Mouse (Mus musculus) MEL (cell line): Measurements from ENCODE around the gene 4930519G04Rik. TPM values are rescaled to one million over a fixed set of nuclear protein-coding genes. Genes with fewer than 3 reads are reported as not detected.
A peak's percentile ranks its signal among the peaks of the same experiment; 100 is the strongest.

ENCODE experiments used
- DNase-seq: peaks from one replicate; pipeline ENCODE4 v3.0.0; 2011; ENCODE audit warnings: low read depth, low spot score
- H3K27ac ChIP-seq: 2 replicates; pipeline ENCODE4 v1.5.1; 2012; ENCODE audit warnings: low read depth, mild to moderate bottlenecking, control low read depth, low read length, moderate library complexity; ENCODE audit not compliant: control insufficient read depth
- H3K27me3 ChIP-seq, 2 experiments: fragments of 150-350 bp in 1 of 2; sonication (generic) in 1 of 2; 2 replicates each; pipeline ENCODE4 v1.6.1; 2012; ENCODE audit warnings: low read length in 2 of 2, mild to moderate bottlenecking in 2 of 2, improper control_type of control experiment in 1 of 2, moderate library complexity in 1 of 2; ENCODE audit not compliant: insufficient read depth in 2 of 2, control insufficient read depth in 1 of 2
- H3K36me3 ChIP-seq, 2 experiments: 2 replicates each; pipeline ENCODE4 v1.6.1; 2012 to 2014; ENCODE audit warnings: low read length in 2 of 2, improper control_type of control experiment in 1 of 2, inconsistent platforms in 1 of 2, mild to moderate bottlenecking in 1 of 2; ENCODE audit not compliant: insufficient read depth in 2 of 2, control insufficient read depth in 1 of 2
- H3K4me1 ChIP-seq, 2 experiments: fragments of 150-350 bp in 1 of 2; sonication (generic) in 1 of 2; 2 replicates each; pipeline ENCODE4 v1.6.1; 2012; ENCODE audit warnings: low read length in 2 of 2, improper control_type of control experiment in 1 of 2, mild to moderate bottlenecking in 1 of 2; ENCODE audit not compliant: insufficient read depth in 2 of 2, control insufficient read depth in 1 of 2
- H3K4me3 ChIP-seq, 2 experiments: fragments of 150-350 bp in 1 of 2; sonication (generic) in 1 of 2; 2 replicates each; pipeline ENCODE4 v1.5.1; 2012; ENCODE audit warnings: low read depth in 2 of 2, low read length in 2 of 2, mild to moderate bottlenecking in 2 of 2, moderate library complexity in 2 of 2, control low read depth in 1 of 2, improper control_type of control experiment in 1 of 2; ENCODE audit not compliant: control insufficient read depth in 1 of 2, insufficient read depth in 1 of 2
- H3K79me2 ChIP-seq: 2 replicates; pipeline ENCODE4 v1.6.1; 2012; ENCODE audit warnings: mild to moderate bottlenecking, low read length, moderate library complexity; ENCODE audit not compliant: control insufficient read depth, poor library complexity, insufficient read depth
- H3K9ac ChIP-seq: 2 replicates; pipeline ENCODE4 v1.6.1; 2012; ENCODE audit warnings: low read depth, mild to moderate bottlenecking, control low read depth, low read length, moderate library complexity; ENCODE audit not compliant: control insufficient read depth, poor library complexity, severe bottlenecking
- H3K9me3 ChIP-seq: fragments of 150-350 bp; sonication (generic); replicated peaks from 2 replicates; pipeline ENCODE4 v1.6.1; 2012; ENCODE audit warnings: mild to moderate bottlenecking, low read length, improper control_type of control experiment, moderate library complexity; ENCODE audit not compliant: insufficient read depth
- BHLHE40 ChIP-seq: IDR thresholded peaks from 2 replicates; pipeline ENCODE4 v1.6.1; 2012; ENCODE audit warnings: low read depth, mild to moderate bottlenecking, inconsistent platforms, low read length, improper control_type of control experiment, borderline replicate concordance
- CHD1 ChIP-seq: IDR thresholded peaks from 2 replicates; pipeline ENCODE4 v1.6.1; 2012; ENCODE audit warnings: low read depth, mild to moderate bottlenecking, inconsistent platforms, low read length, improper control_type of control experiment
- CHD2 ChIP-seq: IDR thresholded peaks from 2 replicates; pipeline ENCODE4 v1.6.1; 2011; ENCODE audit warnings: low read length, improper control_type of control experiment
- CTCF ChIP-seq, 3 experiments: IDR thresholded peaks in 2 of 3; conservative IDR thresholded peaks in 1 of 3; 2 replicates each; pipeline ENCODE4 v1.5.1; 2011 to 2012; ENCODE audit warnings: low read length in 3 of 3, low read depth in 2 of 3, mild to moderate bottlenecking in 2 of 3, improper control_type of control experiment in 1 of 3, inconsistent platforms in 1 of 3, mixed read lengths in 1 of 3, moderate library complexity in 1 of 3; ENCODE audit not compliant: control insufficient read depth in 1 of 3, insufficient read depth in 1 of 3, poor library complexity in 1 of 3, severe bottlenecking in 1 of 3
- E2F4 ChIP-seq: IDR thresholded peaks from 2 replicates; pipeline ENCODE4 v1.6.1; 2011; ENCODE audit warnings: low read depth, low read length, improper control_type of control experiment, borderline replicate concordance
- ELF1 ChIP-seq: IDR thresholded peaks from 2 replicates; pipeline ENCODE4 v1.6.1; 2014; ENCODE audit warnings: low read depth, mild to moderate bottlenecking, inconsistent platforms, low read length, improper control_type of control experiment, moderate library complexity
- EP300 ChIP-seq, 2 experiments: IDR thresholded peaks; 2 replicates each; pipeline ENCODE4 v1.6.1; 2011; ENCODE audit warnings: improper control_type of control experiment in 2 of 2, low read length in 2 of 2, low read depth in 1 of 2, mild to moderate bottlenecking in 1 of 2
- GABPA ChIP-seq: IDR thresholded peaks from 2 replicates; pipeline ENCODE4 v1.6.1; 2012; ENCODE audit warnings: low read depth, mild to moderate bottlenecking, inconsistent platforms, low read length, improper control_type of control experiment, moderate library complexity
- GATA1 ChIP-seq: IDR thresholded peaks from 2 replicates; pipeline ENCODE4 v1.6.1; 2011; ENCODE audit warnings: low read depth, low read length, improper control_type of control experiment
- HCFC1 ChIP-seq: IDR thresholded peaks from 2 replicates; pipeline ENCODE4 v1.6.1; 2012; ENCODE audit warnings: low read depth, mild to moderate bottlenecking, inconsistent platforms, low read length, improper control_type of control experiment, moderate library complexity
- JUND ChIP-seq: IDR thresholded peaks from 2 replicates; pipeline ENCODE4 v1.6.1; 2011; ENCODE audit warnings: low read depth, mild to moderate bottlenecking, improper control_type of control experiment, low read length
- KAT2A ChIP-seq: conservative IDR thresholded peaks from 2 replicates; pipeline ENCODE4 v1.6.1; 2012; ENCODE audit warnings: low read depth, low read length, improper control_type of control experiment, inconsistent platforms
- MAFK ChIP-seq: IDR thresholded peaks from 2 replicates; pipeline ENCODE4 v1.6.1; 2011; ENCODE audit warnings: low read depth, mild to moderate bottlenecking, low read length, improper control_type of control experiment, borderline replicate concordance
- MAX ChIP-seq: IDR thresholded peaks from 2 replicates; pipeline ENCODE4 v1.6.1; 2011; ENCODE audit warnings: low read length, improper control_type of control experiment
- MAZ ChIP-seq: IDR thresholded peaks from 2 replicates; pipeline ENCODE4 v1.6.1; 2012; ENCODE audit warnings: low read depth, mild to moderate bottlenecking, inconsistent platforms, low read length, improper control_type of control experiment
- MEF2A ChIP-seq: IDR thresholded peaks from 2 replicates; pipeline ENCODE4 v1.6.1; 2014; ENCODE audit warnings: low read depth, mild to moderate bottlenecking, inconsistent platforms, low read length, improper control_type of control experiment; ENCODE audit not compliant: poor library complexity, insufficient replicate concordance, severe bottlenecking; ENCODE audit errors: extremely low read depth
- MYB ChIP-seq: IDR thresholded peaks from 2 replicates; pipeline ENCODE4 v1.6.1; 2011; ENCODE audit warnings: mild to moderate bottlenecking, low read depth, low read length, improper control_type of control experiment
- MYC ChIP-seq: IDR thresholded peaks from 2 replicates; pipeline ENCODE4 v1.6.1; 2011; ENCODE audit warnings: low read depth, mild to moderate bottlenecking, low read length, improper control_type of control experiment, moderate library complexity
- NELFE ChIP-seq: IDR thresholded peaks from 2 replicates; pipeline ENCODE4 v1.6.1; 2011; ENCODE audit warnings: low read depth, low read length, improper control_type of control experiment
- POLR2A ChIP-seq, 2 experiments: IDR thresholded peaks; 2 replicates each; pipeline ENCODE4 v1.6.1; 2011 to 2012; ENCODE audit warnings: low read length in 2 of 2, mild to moderate bottlenecking in 2 of 2, control low read depth in 1 of 2, improper control_type of control experiment in 1 of 2, low read depth in 1 of 2, moderate library complexity in 1 of 2; ENCODE audit not compliant: control insufficient read depth in 1 of 2, insufficient read depth in 1 of 2, poor library complexity in 1 of 2
- POLR2AphosphoS2 ChIP-seq: IDR thresholded peaks from 2 replicates; pipeline ENCODE4 v1.6.1; 2011; ENCODE audit warnings: low read length, improper control_type of control experiment
- POLR2AphosphoS5 ChIP-seq: IDR thresholded peaks from 2 replicates; pipeline ENCODE4 v1.6.1; 2012; ENCODE audit warnings: low read depth, borderline replicate concordance, mild to moderate bottlenecking, inconsistent platforms, low read length, moderate library complexity, mixed read lengths
- RCOR1 ChIP-seq: IDR thresholded peaks from 2 replicates; pipeline ENCODE4 v1.6.1; 2012; ENCODE audit warnings: low read depth, mild to moderate bottlenecking, inconsistent platforms, low read length, improper control_type of control experiment
- SIN3A ChIP-seq: IDR thresholded peaks from 2 replicates; pipeline ENCODE4 v1.6.1; 2012; ENCODE audit warnings: low read length, improper control_type of control experiment, inconsistent platforms
- SMC3 ChIP-seq: IDR thresholded peaks from 2 replicates; pipeline ENCODE4 v1.6.1; 2011; ENCODE audit warnings: low read depth, low read length, improper control_type of control experiment
- TAL1 ChIP-seq: IDR thresholded peaks from 2 replicates; pipeline ENCODE4 v1.6.1; 2012; ENCODE audit warnings: mild to moderate bottlenecking, inconsistent platforms, low read length, moderate library complexity, mixed read lengths
- TBP ChIP-seq: IDR thresholded peaks from 2 replicates; pipeline ENCODE4 v1.8.0; 2011; ENCODE audit warnings: low read depth, low read length, improper control_type of control experiment
- TCF12 ChIP-seq: IDR thresholded peaks from 2 replicates; pipeline ENCODE4 v1.6.1; 2014; ENCODE audit warnings: low read depth, mild to moderate bottlenecking, inconsistent platforms, low read length, improper control_type of control experiment, moderate library complexity
- UBTF ChIP-seq: IDR thresholded peaks from 2 replicates; pipeline ENCODE4 v1.6.1; 2012; ENCODE audit warnings: low read depth, mild to moderate bottlenecking, inconsistent platforms, low read length, improper control_type of control experiment, moderate library complexity, borderline replicate concordance; ENCODE audit not compliant: insufficient read depth
- USF1 ChIP-seq: IDR thresholded peaks from 2 replicates; pipeline ENCODE4 v1.6.1; 2014; ENCODE audit warnings: low read depth, mild to moderate bottlenecking, inconsistent platforms, low read length, improper control_type of control experiment, moderate library complexity
- USF2 ChIP-seq, 2 experiments: IDR thresholded peaks; 2 replicates each; pipeline ENCODE4 v1.6.1; 2011 to 2012; ENCODE audit warnings: improper control_type of control experiment in 2 of 2, low read length in 2 of 2, borderline replicate concordance in 1 of 2, inconsistent platforms in 1 of 2, low read depth in 1 of 2, mild to moderate bottlenecking in 1 of 2; ENCODE audit not compliant: insufficient read depth in 1 of 2
- ZC3H11A ChIP-seq: IDR thresholded peaks from 2 replicates; pipeline ENCODE4 v1.6.1; 2012; ENCODE audit warnings: low read depth, mild to moderate bottlenecking, inconsistent platforms, low read length, improper control_type of control experiment
- ZKSCAN1 ChIP-seq: IDR thresholded peaks from 2 replicates; pipeline ENCODE4 v1.6.1; 2012; ENCODE audit warnings: low read depth, mild to moderate bottlenecking, inconsistent platforms, low read length, improper control_type of control experiment, moderate library complexity
- ZMIZ1 ChIP-seq: IDR thresholded peaks from 2 replicates; pipeline ENCODE4 v1.6.1; 2012; ENCODE audit warnings: low read depth, mild to moderate bottlenecking, inconsistent platforms, low read length, improper control_type of control experiment, moderate library complexity
- ZNF384 ChIP-seq: IDR thresholded peaks from 2 replicates; pipeline ENCODE4 v1.6.1; 2012; ENCODE audit warnings: low read depth, mild to moderate bottlenecking, inconsistent platforms, low read length, improper control_type of control experiment
- polyA plus RNA-seq, 2 experiments: library from polyadenylated mRNA; stranded (reverse) in 1 of 2; unstranded in 1 of 2; fragments of >175 nt in 1 of 2; fragments of >200 nt in 1 of 2; gene quantifications; 2 replicates each; pipeline versions ENCODE4 v1.2.1 to v1.2.4; 2012; ENCODE audit warnings: low replicate concordance in 2 of 2, low read depth in 1 of 2; ENCODE audit not compliant: insufficient read length in 2 of 2, insufficient read depth in 1 of 2, missing spikeins in 1 of 2
- total RNA-seq: library from RNA; depleted of rRNA; stranded (reverse); fragments of 300-350 nt; gene quantifications from 2 replicates; pipeline ENCODE4 v1.2.3, GENCODE M21; 2012

The 4930519G04Rik gene
- total and polyA plus RNA-seq, 3 experiments, result not detected

DNA sequence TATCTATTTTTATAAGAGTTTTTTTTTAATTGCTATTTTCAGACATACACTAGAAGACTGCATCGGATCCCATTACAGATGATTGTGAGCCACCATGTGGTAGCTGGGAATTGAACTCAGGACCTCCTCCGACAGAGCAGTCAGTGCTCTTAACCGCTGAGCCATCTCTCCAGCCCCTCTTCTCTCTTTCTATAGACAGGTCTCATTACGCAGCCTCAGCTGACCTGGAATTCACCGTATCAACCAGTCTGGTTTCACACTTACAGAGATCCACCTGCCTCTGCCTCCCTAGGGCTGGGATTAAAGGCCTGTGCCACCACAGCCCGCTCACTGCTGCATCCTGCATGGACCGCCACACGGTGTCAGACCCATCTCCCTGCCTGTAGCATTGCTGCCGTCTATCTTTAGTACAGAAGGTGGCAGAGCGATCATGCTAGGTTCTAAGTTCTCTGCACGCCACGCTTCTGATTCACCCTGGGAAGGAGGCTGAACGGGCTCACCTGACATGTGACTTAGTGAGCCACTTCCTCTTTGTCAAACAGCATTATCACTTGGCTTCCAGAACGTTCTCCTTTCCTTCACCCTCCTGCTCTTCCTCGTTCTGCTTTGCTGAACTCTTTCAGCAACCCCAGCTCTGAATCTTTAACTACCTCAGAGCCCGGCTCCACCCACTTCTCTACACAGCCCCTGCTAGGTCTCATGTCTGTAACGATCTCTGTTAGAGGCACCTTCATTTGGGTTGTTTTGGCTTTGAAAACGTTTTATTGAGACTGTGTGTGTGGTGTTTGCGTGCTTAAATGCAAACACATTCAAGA is 68.3 kb downstream of the 4930519G04Rik start:
- H3K4me1 ChIP-seq, result peaks cover 5 to 43% of the 10 kb centered on the region in 2 experiments
- DNase-seq, result peak; percentile 97
- H3K27me3 ChIP-seq, result no peaks in the 10 kb centered on the region
- H3K9me3 ChIP-seq, result no peaks in the 10 kb centered on the region
- H3K36me3 ChIP-seq, result peaks cover 0 to 25% of the 10 kb centered on the region in 2 experiments; a peak in 2 of 4 replicates
- peaks cover 3% of the 10 kb centered on the region; the same call in 1 of the 2 replicates for H3K79me2 ChIP-seq
- H3K9ac ChIP-seq, result peak overlapping the region; percentile 78
- H3K27ac ChIP-seq, result peak overlapping the region; percentile 98
- peak overlapping the region; percentile 50 to 74 for H3K4me3 ChIP-seq
- TF ChIP-seq GABPA (no peak), CHD2 (no peak), SIN3A (peak; percentile 80; the same call in 1 of the 2 replicates), MAFK (no peak), HCFC1 (peak; percentile 57), MYB (peak; percentile 2; the same call in 1 of the 2 replicates), ZMIZ1 (peak; percentile 84), E2F4 (no peak), TCF12 (peak; percentile 71; the same call in 1 of the 2 replicates), SMC3 (peak; percentile 31), POLR2A (IDR thresholded peaks at IDR 0.05; ENCODE audit: control insufficient read depth in 1 of 2, insufficient read depth in 1 of 2, low read depth in 1 of 2, low read length in 2 of 2, poor library complexity in 1 of 2) (peak; percentile 75 to 80), CHD1 (no peak), USF2 (IDR thresholded peaks at IDR 0.05; ENCODE audit: borderline replicate concordance in 1 of 2, insufficient read depth in 1 of 2, low read depth in 1 of 2, low read length in 2 of 2) (peak in 1 of 2 experiments; percentile 58; a peak in 1 of 4 replicates), UBTF (0 out of 2 replicates have a peak, but pooled peaks have one; percentile 83), JUND (no peak), CTCF (IDR thresholded peaks at IDR 0.05 in 2 of 3, conservative IDR thresholded peaks at IDR 0.05 in 1 of 3; ENCODE audit: control insufficient read depth in 1 of 3, insufficient read depth in 1 of 3, low read depth in 2 of 3, low read length in 3 of 3, poor library complexity in 1 of 3, severe bottlenecking in 1 of 3) (peak in 2 of 3 experiments; percentile 25 to 44; a peak in 3 of 6 replicates), GATA1 (peak; percentile 62), RCOR1 (peak; percentile 17; the same call in 1 of the 2 replicates), EP300 (IDR thresholded peaks at IDR 0.05; ENCODE audit: low read depth in 1 of 2, low read length in 2 of 2) (peak; percentile 63 to 79; a peak in 3 of 4 replicates), ZNF384 (0 out of 2 replicates have a peak, but pooled peaks have one; percentile 1), POLR2AphosphoS2 (peak; percentile 73), MAZ (no peak), NELFE (peak; percentile 64), TBP (peak; percentile 95), POLR2AphosphoS5 (no peak), MYC (peak; percentile 97), ZC3H11A (0 out of 2 replicates have a peak, but pooled peaks have one; percentile 4), MEF2A (no peak), MAX (peak; percentile 96), TAL1 (peak; percentile 83), ELF1 (peak; percentile 75), ZKSCAN1 (no peak), USF1 (peak; percentile 90), BHLHE40 (peak; percentile 87), KAT2A (no peak)
